Mouse (Mus musculus) embryonic fibroblast, embryonic 13.5 days (primary cell): ENCODE data around the gene Cpt1c. TPM values are rescaled to one million over a fixed set of nuclear protein-coding genes. Genes with fewer than 3 reads are reported as not detected.

Experiments
- H3K27ac ChIP-seq: 2 replicates; pipeline ENCODE4 v1.5.1; 2012; ENCODE audit warnings: low read length, control low read depth, inconsistent platforms; ENCODE audit not compliant: insufficient read depth
- H3K4me1 ChIP-seq: 2 replicates; pipeline ENCODE4 v1.6.1; 2011; ENCODE audit warnings: low read length; ENCODE audit not compliant: control insufficient read depth, insufficient read depth
- H3K4me3 ChIP-seq: 2 replicates; pipeline ENCODE4 v1.5.1; 2011; ENCODE audit warnings: mild to moderate bottlenecking, control low read depth, low read length; ENCODE audit not compliant: insufficient read depth
- CTCF ChIP-seq: IDR thresholded peaks from 2 replicates; pipeline ENCODE4 v1.5.1; 2011; ENCODE audit warnings: mild to moderate bottlenecking, control low read depth, low read length, moderate library complexity, borderline replicate concordance; ENCODE audit not compliant: insufficient read depth
- POLR2A ChIP-seq: IDR thresholded peaks from 2 replicates; pipeline ENCODE4 v1.6.1; 2011; ENCODE audit warnings: low read depth, mild to moderate bottlenecking, control low read depth, low read length, moderate library complexity
- polyA plus RNA-seq: library from polyadenylated mRNA; stranded (reverse); fragments of >200 nt; gene quantifications from 2 replicates; pipeline ENCODE4 v1.2.4, GENCODE M21; 2011; ENCODE audit warnings: low read depth; ENCODE audit not compliant: missing spikeins, insufficient read length

The Cpt1c gene
- polyA plus RNA-seq, 1 experiment = 82.5 TPM

DNA sequence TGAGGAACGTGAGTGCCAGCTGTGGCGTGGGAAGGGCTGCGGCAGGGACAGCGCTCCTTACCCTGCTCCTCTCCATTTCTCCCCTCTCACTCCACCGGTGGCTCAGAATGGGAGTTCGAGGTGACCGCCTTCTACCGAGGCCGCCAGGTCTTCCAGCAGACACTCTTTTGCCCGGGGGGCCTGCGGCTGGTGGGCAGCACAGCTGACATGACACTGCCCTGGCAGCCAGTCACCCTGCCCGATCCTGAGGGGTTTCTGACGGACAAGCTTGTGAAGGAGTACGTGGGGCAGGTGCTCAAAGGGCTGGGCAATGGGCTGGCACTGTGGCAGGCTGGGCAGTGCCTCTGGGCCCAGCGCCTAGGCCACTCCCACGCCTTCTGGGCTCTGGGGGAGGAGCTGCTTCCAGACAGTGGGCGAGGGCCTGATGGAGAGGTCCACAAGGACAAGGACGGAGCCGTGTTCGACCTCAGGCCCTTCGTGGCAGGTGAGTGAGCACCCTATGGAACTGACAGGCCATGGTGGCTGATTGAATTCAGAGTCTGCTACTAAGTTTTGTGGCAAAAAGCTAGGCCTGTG, 26.0 kb upstream of the Cpt1c start:
- H3K27ac ChIP-seq = no peak overlapping the region
- no peak for TF ChIP-seq CTCF
- TF ChIP-seq POLR2A = 0 out of 2 replicates have a peak, but pooled peaks have one; percentile 6
- peaks cover 3% of the 10 kb centered on the region; the same call in 1 of the 2 replicates for H3K4me1 ChIP-seq
- H3K4me3 ChIP-seq = no peak overlapping the region

GRCm38 (mm10) chr7:44999753-45000152, 25.1 kb upstream of the Cpt1c start:
- Histone ChIP-seq H3K4me3 (no peak overlapping the region), H3K4me1 (peaks cover 3% of the 10 kb centered on the region; the same call in 1 of the 2 replicates), H3K27ac (no peak overlapping the region)
- no peak for TF ChIP-seq POLR2A
- TF ChIP-seq CTCF = no peak

DNA sequence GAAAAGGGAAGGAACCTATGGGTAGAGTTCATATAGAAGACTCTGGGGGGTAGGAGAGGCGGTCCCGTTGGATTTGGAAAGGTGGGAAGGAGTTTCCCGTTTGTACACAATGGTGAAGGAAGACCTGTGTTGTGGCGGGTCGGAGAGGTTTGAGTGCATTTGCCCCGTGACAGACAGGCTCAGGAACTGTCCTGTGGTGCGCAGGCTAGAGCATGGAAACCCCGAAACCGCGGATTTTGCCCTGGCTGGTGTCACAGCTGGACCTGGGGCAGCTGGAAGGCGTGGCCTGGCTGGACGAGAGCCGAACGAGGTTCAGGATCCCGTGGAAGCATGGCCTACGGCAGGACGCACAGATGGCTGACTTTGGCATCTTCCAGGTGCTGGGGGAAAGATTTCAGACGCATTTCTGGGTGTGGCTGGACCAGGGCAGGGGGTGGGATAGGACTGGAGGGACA, 23.9 kb upstream of the Cpt1c start, which contains the start of gene Bcl2l12:
Bcl2l12 (minus strand) TSS at position 212 of the 455 bp plus-strand sequence.
- TF ChIP-seq CTCF = no peak
- TF ChIP-seq POLR2A = peak; percentile 53
- Histone ChIP-seq H3K4me1 (peaks cover 3% of the 10 kb centered on the region; the same call in 1 of the 2 replicates), H3K4me3 (peak within 1 kb of the TSS; percentile 81), H3K27ac (peak within 1 kb of the TSS; percentile 81)

GRCm38 (mm10) chr7:44997940-44998428, 23.3 kb upstream of the Cpt1c start:
- Histone ChIP-seq H3K27ac (peak overlapping the region; percentile 81), H3K4me3 (peak overlapping the region; percentile 81), H3K4me1 (peaks cover 3% of the 10 kb centered on the region; the same call in 1 of the 2 replicates)
- TF ChIP-seq POLR2A = no peak; the same call in 1 of the 2 replicates
- TF ChIP-seq CTCF = no peak

GRCm38 (mm10) chr7:44997231-44997939, 22.7 kb upstream of the Cpt1c start, which contains the start of gene Irf3:
TSS of gene Irf3 (plus strand) at chr7:44997648.
- Histone ChIP-seq H3K4me1 (peaks cover 3% of the 10 kb centered on the region; the same call in 1 of the 2 replicates), H3K4me3 (peak within 1 kb of the TSS; percentile 85), H3K27ac (peak within 1 kb of the TSS; percentile 81)
- TF ChIP-seq CTCF = no peak
- peak; percentile 87 for TF ChIP-seq POLR2A

GRCm38 (mm10) chr7:44996672-44997071, 22.0 kb upstream of the Cpt1c start:
- Histone ChIP-seq H3K27ac (0 out of 2 replicates have a peak overlapping the region, but pooled peaks have one; percentile 8), H3K4me1 (0 out of 2 replicates have a peak, but pooled peaks cover 3% of the 10 kb centered on the region), H3K4me3 (peak overlapping the region; percentile 85)
- TF ChIP-seq CTCF (no peak), POLR2A (no peak)

- H3K4me1 ChIP-seq = no peaks in the 10 kb centered on the region
- peak overlapping the region; percentile 79 for H3K4me3 ChIP-seq
- H3K27ac ChIP-seq = peak overlapping the region; percentile 85
- TF ChIP-seq CTCF (no peak), POLR2A (peak; percentile 82)
Measured at GRCm38 (mm10) chr7:44986879-44987718, 12.4 kb upstream of the Cpt1c start.

DNA sequence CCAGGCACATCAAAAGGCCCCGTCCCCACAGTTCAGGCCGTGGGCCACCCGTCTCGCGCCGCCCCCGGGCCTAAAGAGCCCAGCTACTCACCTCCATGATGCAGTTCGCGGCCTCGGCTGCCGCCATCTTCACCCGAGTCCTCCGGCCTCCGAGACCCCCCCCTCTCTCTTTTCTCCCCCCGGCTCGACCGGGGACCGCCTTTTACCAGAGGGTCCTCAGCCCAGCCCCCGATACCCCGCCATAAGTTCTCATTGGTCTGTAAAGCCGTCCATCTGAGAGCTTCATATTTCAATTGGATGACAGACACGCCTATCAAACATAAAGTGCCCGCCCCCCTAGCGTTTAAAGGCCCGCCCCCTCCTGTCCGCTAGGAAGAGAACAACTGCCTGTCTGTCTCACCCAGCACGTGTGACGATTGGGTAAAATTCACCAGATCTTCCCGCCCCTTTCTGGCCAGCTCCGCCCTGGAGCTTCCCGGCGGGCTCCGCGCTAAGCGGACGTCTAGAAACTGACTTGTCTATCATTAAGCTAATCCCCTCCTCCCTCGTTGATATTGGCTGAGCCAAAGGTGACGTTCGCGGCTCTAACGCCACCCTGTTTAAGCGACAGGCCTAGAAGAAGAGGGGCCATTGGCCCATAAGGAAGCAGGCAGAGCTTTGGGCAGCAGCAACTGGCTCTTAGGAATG, 11.7 kb upstream of the Cpt1c start, which contains the start of gene Prmt1:
Prmt1 (minus strand) TSS at position 377 of the 687 bp plus-strand sequence.
- Histone ChIP-seq H3K4me1 (no peaks in the 10 kb centered on the region), H3K27ac (peak within 1 kb of the TSS; percentile 87), H3K4me3 (peak within 1 kb of the TSS; percentile 95)
- peak; percentile 83 for TF ChIP-seq POLR2A
- TF ChIP-seq CTCF = no peak
